Mouse (Mus musculus) spleen, postnatal 14 days (tissue): ENCODE data around the gene Pdhb.

ENCODE experiments used
- DNase-seq, 2 experiments: peaks; one replicate each; pipeline ENCODE4 v3.0.0; 2021 to 2022; ENCODE audit warnings: low spot score in 2 of 2

Pdhb gene

DNA sequence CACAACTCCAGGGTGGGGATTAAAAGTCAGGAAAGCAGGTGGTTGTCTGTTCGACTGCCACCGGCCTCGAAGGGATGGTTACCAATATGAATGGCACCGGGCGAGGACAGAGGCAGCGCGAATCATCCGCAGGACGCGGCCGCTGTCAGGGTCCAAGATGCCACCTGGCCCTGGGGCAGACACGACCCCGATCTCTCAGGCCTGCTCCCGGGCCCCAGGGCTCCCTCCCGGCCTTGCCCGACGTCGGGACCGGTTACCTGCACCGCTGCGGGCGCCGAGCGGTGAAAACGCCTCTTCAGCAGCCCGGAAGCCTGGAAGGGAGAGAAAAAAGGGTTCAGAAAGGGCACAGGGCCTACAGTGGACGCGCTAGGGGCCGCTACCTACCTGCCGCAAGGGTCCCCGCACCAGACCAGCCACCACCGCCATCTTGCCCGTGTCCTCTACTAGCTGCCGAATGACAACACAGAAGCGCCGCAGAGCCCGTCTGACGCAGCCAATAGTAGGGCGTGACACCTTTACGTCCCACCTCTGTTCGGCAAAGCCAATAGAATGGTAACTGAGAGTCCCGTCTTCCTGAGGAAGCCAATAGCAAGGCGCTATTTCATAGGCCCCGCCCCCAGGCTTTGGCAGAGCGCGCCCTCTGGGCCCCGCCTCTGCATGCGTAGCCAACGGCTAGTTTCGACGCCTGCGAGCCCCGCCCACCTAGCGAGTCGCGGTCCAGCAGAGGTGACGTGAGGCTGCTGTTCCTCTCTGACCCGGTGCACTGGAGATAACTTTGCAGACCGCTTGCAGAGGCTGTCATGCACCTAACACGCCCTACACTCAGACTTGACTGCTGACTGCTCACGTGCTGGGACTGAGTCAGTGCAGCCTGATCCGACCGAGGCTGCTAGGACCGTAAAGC lies at the start of gene Pdhb:
TSS of gene Pdhb (minus strand) at position 519 of the 904 bp plus-strand sequence.
- DNase-seq, result peak; percentile 96 to 99

DNA sequence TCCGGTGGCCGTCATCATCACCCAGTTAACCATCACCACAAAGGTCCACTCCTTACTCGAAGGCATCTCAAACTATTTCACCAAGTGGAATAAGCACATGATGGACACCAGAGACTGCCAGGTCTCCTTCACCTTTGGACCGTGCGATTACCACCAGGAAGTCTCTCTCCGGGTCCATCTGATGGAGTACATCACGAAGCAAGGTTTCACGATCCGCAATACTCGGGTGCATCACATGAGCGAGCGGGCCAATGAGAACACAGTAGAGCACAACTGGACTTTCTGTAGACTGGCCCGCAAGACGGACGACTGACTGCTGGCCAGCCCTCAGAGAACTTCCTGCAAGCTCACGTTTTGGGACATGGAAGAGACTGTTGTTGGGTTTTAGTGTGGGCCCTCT lies 49.7 kb upstream of the Pdhb start:
- no peak for DNase-seq

DNA sequence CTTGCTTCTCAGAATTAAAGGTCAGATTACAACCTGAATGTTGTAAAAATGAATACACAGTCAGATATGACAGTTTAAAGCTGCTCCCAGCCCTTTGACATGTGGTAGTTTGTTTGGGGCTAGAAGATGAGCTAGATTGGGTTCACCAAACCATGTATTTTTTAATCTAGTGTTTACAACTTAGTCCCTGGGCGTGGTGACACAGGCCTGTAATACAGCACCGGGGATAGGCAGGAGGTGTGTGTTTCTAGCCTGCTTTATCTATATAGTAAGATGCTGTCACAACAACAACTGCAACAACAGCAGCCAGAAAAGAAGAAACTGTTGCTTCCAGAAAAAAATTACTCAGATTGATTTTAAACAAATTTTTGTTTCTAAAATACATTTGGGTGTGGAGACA lies 48.1 kb upstream of the Pdhb start:
- no peak for DNase-seq

GRCm38 (mm10) chr14:8220306-8220705 lies 47.5 kb upstream of the Pdhb start:
- peak in 1 of 2 experiments; percentile 32 for DNase-seq

DNA sequence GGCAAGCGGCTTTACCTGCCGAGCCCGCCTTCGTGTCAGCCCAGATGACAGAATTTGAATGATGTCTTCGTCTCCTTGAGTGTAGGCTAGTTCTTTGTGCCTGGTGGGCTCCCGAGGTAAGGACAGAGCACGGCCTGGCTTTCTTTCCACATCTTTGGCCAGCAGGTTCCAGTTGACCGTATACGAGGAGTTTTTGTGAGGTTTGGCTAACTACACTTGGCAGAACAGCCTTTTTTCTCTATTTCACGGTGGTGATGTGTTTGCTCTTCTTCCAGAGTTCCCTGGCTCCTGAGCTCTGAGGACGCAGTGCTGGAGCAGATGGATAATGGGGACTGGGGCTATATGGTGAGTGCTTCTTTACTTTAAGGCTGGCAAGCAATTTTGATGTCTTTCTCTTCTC lies 47.1 kb upstream of the Pdhb start:
- no peak for DNase-seq

- no peak for DNase-seq
Observed at GRCm38 (mm10) chr14:8218730-8219380, 46.0 kb upstream of the Pdhb start.

DNA sequence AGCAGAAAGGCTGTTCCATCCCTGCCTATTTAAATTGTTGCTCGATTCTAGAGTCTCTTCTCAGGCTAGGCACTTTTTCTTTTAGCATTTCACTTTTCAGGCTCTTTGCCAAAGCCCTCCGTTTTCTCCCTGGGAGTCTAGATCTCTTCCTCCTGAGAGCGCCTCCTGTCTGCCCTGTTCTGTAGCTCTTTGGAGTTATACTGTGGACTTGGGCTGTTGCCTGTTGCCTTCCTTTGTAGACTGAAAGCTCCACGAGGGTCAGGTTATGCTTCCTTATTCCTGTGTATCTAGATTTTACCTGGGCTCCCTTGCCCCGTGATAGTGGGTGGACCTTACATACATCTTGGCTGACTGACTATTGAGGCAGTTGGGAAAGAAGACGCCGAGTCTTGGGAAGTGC lies 45.4 kb upstream of the Pdhb start:
- no peak for DNase-seq

DNA sequence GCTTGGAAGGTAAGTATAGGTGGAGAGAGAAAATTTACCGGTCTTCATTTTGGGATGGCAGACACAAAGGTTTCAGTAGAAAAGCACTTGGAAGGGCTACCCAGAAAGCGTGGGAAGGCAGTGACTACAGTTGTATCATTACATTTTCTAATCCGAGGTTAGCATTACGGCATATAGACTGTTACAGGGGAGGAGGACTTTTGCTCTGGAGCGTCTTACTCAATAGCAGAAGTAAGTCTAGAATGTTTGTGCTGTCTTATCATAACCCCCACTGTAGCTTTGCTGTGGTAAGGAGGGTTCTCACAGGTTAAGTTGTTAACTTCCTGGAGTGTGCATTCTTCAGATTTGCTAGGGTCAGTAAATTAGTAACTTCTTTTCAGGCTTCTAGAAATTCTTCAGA lies 43.3 kb upstream of the Pdhb start:
- DNase-seq, result no peak

DNA sequence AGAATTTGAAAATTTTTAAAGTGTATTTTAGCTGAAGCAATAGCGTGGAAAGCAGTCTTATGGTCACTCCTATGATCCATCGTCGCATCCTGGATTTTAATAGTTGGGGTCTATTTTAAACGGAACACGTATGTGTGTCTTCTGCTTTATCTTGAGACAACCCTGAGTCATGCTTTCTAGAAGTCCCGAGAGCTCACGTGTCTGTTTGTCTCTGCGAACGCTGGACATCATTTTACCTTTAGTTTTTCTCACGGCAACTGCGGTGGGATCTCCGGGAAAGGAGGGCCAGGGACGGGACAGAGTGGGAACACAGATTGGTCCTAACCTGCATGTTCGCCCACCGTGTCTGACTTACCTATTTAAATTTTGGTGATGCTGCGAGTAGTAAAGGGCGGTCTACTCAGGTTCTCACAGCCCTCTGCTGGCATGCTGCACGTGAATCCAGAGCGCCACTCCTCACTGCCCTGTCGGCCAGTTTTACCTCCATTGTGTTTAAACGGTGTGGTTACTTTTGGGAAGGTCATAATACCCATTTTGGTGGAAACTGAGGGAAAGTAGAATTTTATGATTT lies 42.5 kb upstream of the Pdhb start:
- no peak for DNase-seq

DNA sequence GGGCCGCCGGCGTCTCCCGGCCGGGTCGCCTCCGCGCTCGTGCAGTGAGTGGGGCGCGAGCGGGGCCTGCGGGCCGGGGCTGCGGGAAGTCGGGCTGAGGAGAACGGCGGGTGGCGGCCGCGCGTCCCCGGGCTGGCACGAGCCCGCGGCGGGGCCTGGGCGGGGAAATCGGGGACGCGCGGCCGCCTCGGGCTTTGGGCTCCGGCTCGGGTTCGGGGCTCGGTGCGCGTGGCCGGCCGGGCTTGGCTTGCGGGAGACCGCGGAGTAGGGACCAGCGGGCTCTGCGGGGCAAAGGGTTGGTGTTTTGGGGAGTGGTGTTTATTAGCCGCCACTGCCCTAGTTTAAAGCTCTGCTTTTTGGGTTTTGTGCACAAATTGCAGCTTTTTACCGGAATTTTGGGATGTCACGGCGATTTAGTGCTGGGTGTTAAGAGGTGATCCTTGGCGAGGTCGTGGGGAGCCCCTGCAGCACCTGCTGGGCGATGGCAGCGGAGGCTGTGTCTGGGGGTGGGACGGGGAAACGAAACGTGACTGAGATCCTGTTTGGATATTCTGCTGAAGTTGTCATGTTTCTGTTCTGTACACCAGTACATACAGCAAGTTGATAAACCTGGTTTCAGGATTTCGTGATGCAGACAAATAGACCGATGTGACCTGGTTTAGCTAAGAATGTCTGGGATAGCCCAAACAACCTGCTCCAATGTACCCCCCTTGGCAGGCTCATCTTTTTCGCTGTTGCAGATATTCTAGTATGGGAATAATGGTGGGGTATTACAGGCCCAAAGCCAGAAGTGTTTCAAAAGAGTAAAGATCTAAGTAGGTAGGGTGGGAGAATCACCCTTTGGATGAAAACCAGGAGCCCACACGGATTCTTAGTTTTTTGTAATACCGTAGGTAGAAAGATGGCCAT lies 41.7 kb upstream of the Pdhb start:
- peak; percentile 47 to 61 for DNase-seq

DNA sequence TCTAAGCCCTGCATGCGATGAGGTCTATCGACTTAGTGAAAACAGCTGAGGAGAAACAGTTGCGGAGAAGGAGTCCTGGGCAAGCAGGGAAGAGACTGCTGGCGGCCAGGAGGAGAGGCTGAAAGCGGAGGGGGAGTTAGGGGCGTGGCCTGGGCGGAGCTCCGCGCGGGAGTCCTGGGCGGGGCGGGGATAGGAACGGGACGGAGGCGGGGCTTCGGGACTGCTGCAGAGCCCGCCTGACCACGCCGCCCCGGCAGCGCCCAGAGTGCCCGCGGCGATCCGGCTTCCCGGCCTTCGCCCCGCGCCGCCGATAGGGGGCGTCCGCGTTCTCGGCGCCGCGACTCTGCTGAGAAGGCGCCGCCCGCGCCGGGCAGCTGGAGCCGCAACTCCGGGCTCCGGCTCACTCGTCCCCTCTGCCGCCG lies 41.0 kb upstream of the Pdhb start, which contains the start of gene Kctd6:
TSS of gene Kctd6 (plus strand) at position 338 of the 422 bp plus-strand sequence.
- peak; percentile 98 for DNase-seq

DNA sequence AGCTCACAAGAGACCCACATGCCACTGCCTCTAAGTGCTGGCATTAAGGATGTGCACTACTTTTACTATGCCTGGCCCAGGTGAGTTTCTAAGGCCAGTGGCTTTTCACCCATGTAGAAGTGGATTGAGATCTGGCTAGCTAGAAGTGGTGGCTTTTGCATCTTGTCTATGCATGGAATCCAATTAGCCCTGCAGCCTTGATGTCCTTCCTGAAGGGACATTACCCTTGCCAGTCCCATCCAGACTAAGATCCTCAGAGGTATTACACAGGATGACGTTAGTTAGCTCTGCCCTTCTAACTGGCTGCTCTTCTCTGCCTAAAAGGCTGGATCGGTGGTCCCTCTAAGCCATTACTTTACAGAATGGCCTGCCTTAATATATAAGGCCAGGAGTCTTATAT lies 40.2 kb upstream of the Pdhb start:
- DNase-seq, result no peak

GRCm38 (mm10) chr14:8209896-8210295 lies 37.1 kb upstream of the Pdhb start:
- no peak for DNase-seq

- DNase-seq, result no peak
Observed at GRCm38 (mm10) chr14:8208876-8209275, 36.1 kb upstream of the Pdhb start.

- DNase-seq, result no peak
Observed at GRCm38 (mm10) chr14:8207543-8207942, 34.7 kb upstream of the Pdhb start.

- DNase-seq, result no peak
Observed at GRCm38 (mm10) chr14:8207105-8207504, 34.3 kb upstream of the Pdhb start.

DNA sequence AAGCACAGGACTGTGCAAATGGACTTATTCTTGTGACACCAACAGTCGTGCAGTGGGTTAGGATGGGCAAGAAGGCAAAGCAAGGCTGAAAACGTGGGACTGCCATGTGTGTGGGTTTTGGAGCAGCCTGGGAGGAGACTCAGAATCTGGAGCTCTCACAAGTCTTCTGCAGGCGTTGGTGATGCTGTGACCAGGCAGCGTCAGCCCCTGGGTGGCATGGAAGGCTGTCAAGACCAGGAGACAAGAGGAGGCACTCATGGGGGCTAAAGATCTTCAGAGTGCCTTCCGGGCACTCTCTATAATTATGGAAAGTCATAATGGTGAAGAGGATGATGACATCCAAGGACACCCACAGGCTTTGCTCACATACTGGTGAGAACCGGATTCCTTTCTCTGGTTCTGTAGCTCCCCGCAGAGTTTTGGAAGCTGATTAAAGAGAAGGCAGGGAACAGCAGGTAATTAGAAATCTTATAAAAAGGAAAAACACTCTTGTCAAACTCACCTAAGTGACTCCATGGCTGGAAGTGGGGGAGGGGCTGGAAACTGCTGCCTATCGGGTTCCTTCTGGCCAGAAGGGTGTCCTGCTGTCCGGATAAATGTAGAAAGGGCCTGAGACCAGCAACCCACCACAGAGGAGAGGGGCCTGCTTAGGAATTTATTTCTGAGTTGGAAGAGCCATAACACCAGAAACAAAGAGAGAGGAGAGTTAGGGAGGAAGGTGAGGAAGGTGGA lies 33.5 kb upstream of the Pdhb start:
- no peak for DNase-seq

DNA sequence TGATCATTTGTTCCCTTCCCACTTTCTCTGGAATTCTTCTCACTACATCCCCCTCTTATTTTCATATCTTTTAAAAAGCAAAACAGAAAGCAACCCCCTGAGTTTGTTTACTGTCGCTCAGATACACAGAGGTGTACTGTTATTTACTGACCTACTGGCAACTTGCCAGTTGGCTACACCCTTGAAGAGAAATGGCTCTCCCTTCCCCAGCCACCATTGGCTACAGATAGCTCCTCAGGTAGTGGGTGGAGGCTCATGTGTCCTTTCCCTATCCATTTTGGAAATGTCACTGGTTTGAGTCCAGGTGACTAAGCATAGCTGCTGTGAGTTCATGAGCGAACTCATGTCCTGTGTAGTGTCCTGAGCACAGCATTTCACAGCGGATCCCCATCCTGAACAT lies 28.9 kb upstream of the Pdhb start:
- no peak for DNase-seq

- no peak for DNase-seq
Observed at GRCm38 (mm10) chr14:8200769-8201168, 27.9 kb upstream of the Pdhb start.

- no peak for DNase-seq
Observed at GRCm38 (mm10) chr14:8192727-8193126, 19.9 kb upstream of the Pdhb start.
